Mouse (Mus musculus): ENCODE data around the gene Heatr4.

- peak; percentile 93 for TF ChIP-seq POLR2A (IDR thresholded peaks at IDR 0.05; ENCODE audit: low read depth, low read length)
- TF ChIP-seq CTCF (IDR thresholded peaks at IDR 0.05; ENCODE audit: extremely low read depth, insufficient read length, insufficient replicate concordance, low read depth, low read length) = no peak
Measured at GRCm38 (mm10) chr12:83921535-83922381, 62.9 kb downstream of the Heatr4 start, which contains the start of gene Numb.

Measured in small intestine, adult 2 months (tissue).